Mouse (Mus musculus) activated CD4-positive, CD25-positive, alpha-beta regulatory T cell (primary cell): Measurements from ENCODE around the gene Fblim1. TPM values are rescaled to one million over a fixed set of nuclear protein-coding genes. Genes with fewer than 3 reads are reported as not detected.

Source experiments
- polyA plus RNA-seq, 2 experiments: library from polyadenylated mRNA; unstranded; fragments of 100-300 nt; shearing (Covaris generic); gene quantifications; one replicate each; pipeline ENCODE4 v1.2.1; 2017

The Fblim1 gene
- polyA plus RNA-seq = under 1 TPM in 1 of 2 experiments, not detected in 1; 0.44 TPM

DNA sequence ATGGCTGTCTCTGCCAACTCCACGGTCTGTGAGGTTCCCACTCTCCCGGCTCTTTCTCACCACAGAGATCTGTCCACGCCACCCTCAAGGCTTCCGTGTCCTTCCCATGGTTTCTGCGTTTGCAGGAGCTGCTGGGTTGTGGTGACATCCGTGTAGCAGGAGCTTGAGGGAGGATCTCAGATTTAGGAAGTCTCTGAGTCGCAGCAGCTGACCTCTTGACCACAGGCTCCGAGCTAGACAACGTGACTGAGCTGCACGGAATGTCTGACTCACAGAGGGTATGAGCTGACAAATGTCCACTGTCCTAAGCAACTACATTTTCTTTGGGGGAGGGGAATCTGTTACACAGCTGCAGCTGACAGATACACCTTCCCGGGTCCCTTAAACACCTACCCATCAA is at the start of gene Fblim1:
Gene Fblim1, minus strand, starts transcription at position 236 of the 400 bp plus-strand sequence.

GRCm38 (mm10) chr4:141623666-141624065 is 17.8 kb upstream of the Fblim1 start, which contains the start of gene Slc25a34:
Gene Slc25a34, minus strand, starts transcription at chr4:141623821.

GRCm38 (mm10) chr4:141618565-141619243 is 12.8 kb upstream of the Fblim1 start, which contains the start of gene Tmem82:
Gene Tmem82, minus strand, starts transcription at chr4:141618633.

DNA sequence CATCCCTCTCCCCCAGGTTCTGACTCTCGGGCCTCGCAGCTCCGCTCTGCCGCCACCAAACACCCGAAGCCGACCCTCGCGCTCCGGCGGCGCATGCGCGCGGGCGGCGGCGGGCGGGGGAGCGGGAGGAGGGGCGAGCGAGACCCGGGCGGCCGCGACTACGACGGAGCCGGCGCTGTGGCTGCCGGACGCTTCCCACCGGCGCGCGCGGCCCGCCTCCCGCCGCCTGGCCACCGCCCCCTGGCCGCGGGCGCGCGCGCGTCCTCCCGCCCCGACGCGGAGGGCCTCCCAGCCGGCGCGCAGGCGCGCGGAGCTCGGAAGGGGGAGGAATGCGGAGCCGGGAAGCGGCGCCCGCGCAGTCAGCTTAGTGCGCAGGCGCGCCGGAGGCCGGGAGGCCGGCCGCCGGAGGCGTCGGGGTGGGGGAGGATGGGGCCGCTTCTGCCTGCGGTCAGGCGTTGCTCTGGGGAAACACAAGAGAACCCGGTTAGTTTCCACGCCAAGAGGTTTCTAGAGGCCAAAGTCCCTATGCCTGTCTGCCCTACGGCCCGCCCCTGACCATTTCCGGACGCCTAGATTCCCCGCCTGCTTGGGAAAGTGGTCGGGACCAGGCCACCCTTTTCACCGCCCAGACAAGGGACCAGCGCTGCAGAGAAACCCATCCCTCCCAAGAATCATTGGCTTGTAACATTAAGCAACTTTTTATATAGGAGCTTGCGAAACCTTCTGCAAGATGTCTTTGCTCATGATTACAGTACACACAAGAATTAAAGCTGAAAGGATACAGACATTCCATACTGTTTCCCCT is 67.3 kb downstream of the Fblim1 start, which contains the start of gene Spen:
Gene Spen, minus strand, starts transcription at position 190 of the 805 bp plus-strand sequence.

Other genes with a start within 250 kb of the Fblim1 start
- not detected for gene Fam131c, start 237.9 kb downstream of the Fblim1 start, polyA plus RNA-seq
- gene Clcnka, start 207.4 kb downstream of the Fblim1 start, polyA plus RNA-seq = not detected
- not detected for gene Clcnkb, start 190.1 kb downstream of the Fblim1 start, polyA plus RNA-seq
- gene Hspb7, start 185.3 kb downstream of the Fblim1 start, polyA plus RNA-seq = not detected
- not detected for gene Srarp, start 170.0 kb downstream of the Fblim1 start, polyA plus RNA-seq
- gene Zbtb17, start 161.4 kb downstream of the Fblim1 start, polyA plus RNA-seq = 10 to 100 TPM; 28.4 to 33.1 TPM
- 10 to 100 TPM; 24.7 to 34.4 TPM for gene Spen, start 67.5 kb downstream of the Fblim1 start, polyA plus RNA-seq
- under 1 TPM; 0.32 to 0.37 TPM for gene Tmem82, start 12.5 kb upstream of the Fblim1 start, polyA plus RNA-seq
- gene Slc25a34, start 17.7 kb upstream of the Fblim1 start, polyA plus RNA-seq = not detected
- 1 to 10 TPM; 8.9 to 9.8 TPM for gene Plekhm2, start 58.8 kb upstream of the Fblim1 start, polyA plus RNA-seq
- not detected for gene Rsc1a1, start 79.5 kb upstream of the Fblim1 start, polyA plus RNA-seq
- 10 to 100 TPM; 18.6 to 24.4 TPM for gene Ddi2, start 117.3 kb upstream of the Fblim1 start, polyA plus RNA-seq
- gene Agmat, start 140.6 kb upstream of the Fblim1 start, polyA plus RNA-seq = under 1 TPM in 1 of 2 experiments, not detected in 1; 0.25 TPM
- gene Dnajc16, start 184.8 kb upstream of the Fblim1 start, polyA plus RNA-seq = 1 to 10 TPM; 3.4 TPM
- 10 to 100 TPM in 1 of 2 experiments, 1 to 10 TPM in 1; 7.2 to 12.6 TPM for gene Casp9, start 187.5 kb upstream of the Fblim1 start, polyA plus RNA-seq
- gene Cela2a, start 220.1 kb upstream of the Fblim1 start, polyA plus RNA-seq = under 1 TPM in 1 of 2 experiments, not detected in 1; 0.59 TPM
- not detected for gene Ctrc, start 240.3 kb upstream of the Fblim1 start, polyA plus RNA-seq